Mouse (Mus musculus) intestine, embryonic 14.5 days (tissue): ENCODE measurements around the gene Cnnm1. TPM values are rescaled to one million over a fixed set of nuclear protein-coding genes. Genes with fewer than 3 reads are reported as not detected.

Source experiments
- ATAC-seq: fragments of 200-750 bp; cut with Nextera tagmentation; replicated peaks from 2 replicates; pipeline ENCODE4 v1.8.0; 2017; ENCODE audit warnings: low read depth, moderate number of reproducible peaks, moderate TSS enrichment, moderate library complexity; ENCODE audit not compliant: low FRiP score, low TSS enrichment
- DNase-seq: peaks from one replicate; pipeline ENCODE4 v3.0.0-alpha.2; 2018; ENCODE audit warnings: low spot score
- H3K27ac ChIP-seq: fragments of 300-500 bp; sonication (generic); 2 replicates; pipeline ENCODE4 v1.5.1; 2014; ENCODE audit warnings: low read depth, mild to moderate bottlenecking, control low read depth
- H3K27me3 ChIP-seq: fragments of 300-500 bp; sonication (generic); replicated peaks from 2 replicates; pipeline ENCODE4 v1.6.1; 2014; ENCODE audit warnings: low read length, control low read depth; ENCODE audit not compliant: control insufficient read depth, insufficient read depth
- H3K36me3 ChIP-seq: fragments of 300-500 bp; sonication (generic); 2 replicates; pipeline ENCODE4 v1.6.1; 2014; ENCODE audit warnings: low read length, control low read depth; ENCODE audit not compliant: control insufficient read depth, insufficient read depth
- H3K4me1 ChIP-seq: fragments of 300-500 bp; sonication (generic); replicated peaks from 2 replicates; pipeline ENCODE4 v1.6.1; 2014; ENCODE audit warnings: low read length, control low read depth, mixed read lengths; ENCODE audit not compliant: control insufficient read depth, insufficient read depth
- H3K4me2 ChIP-seq: fragments of 300-500 bp; sonication (generic); 2 replicates; pipeline ENCODE4 v1.6.1; 2014; ENCODE audit warnings: low read length
- H3K4me3 ChIP-seq: fragments of 300-500 bp; sonication (generic); 2 replicates; pipeline ENCODE4 v1.5.1; 2014; ENCODE audit warnings: low read depth, low read length, control low read depth, mixed read lengths
- H3K9ac ChIP-seq: fragments of 300-500 bp; sonication (generic); 2 replicates; pipeline ENCODE4 v1.6.1; 2014; ENCODE audit warnings: mild to moderate bottlenecking, low read length
- H3K9me3 ChIP-seq: fragments of 300-500 bp; sonication (generic); 2 replicates; pipeline ENCODE4 v1.6.1; 2016; ENCODE audit warnings: low read length, control low read depth; ENCODE audit not compliant: control insufficient read depth
- WGBS: fragments of 180-500 bp; shearing (Covaris S2); extraction: QIAGEN DNeasy Blood & Tissue Kit; methylation state at CpG from one replicate; pipeline ENCODE4 v1.1.7; 2014; 5-methylcytosine and 5-hydroxymethylcytosine counted together
- polyA plus RNA-seq: library from polyadenylated mRNA; unstranded; fragments of >200 nt; fragmentation: Nextera tagmentation; extraction: Ambion mirVana; gene quantifications from 2 replicates; pipeline ENCODE4 v1.2.1, GENCODE M21; 2014

Gene Cnnm1
- polyA plus RNA-seq, result 0.45 and 0.98 TPM in 2 replicates

- Histone ChIP-seq H3K9ac (peak within 1 kb of the TSS; percentile 48), H3K4me3 (peak within 1 kb of the TSS; percentile 60), H3K27ac (no peak within 1 kb of the TSS), H3K4me2 (peak within 1 kb of the TSS; percentile 99), H3K4me1 (peaks cover 4% of the 10 kb centered on the region; the same call in 1 of the 2 replicates), H3K9me3 (no peaks in the 10 kb centered on the region), H3K36me3 (no peaks in the 10 kb centered on the region), H3K27me3 (peaks cover 53% of the 10 kb centered on the region)
- ATAC-seq (peak; percentile 85), DNase-seq (peak; percentile 83)
- WGBS, result under 1% methylated on average over 42 of the region's 51 CpGs
Measured at GRCm38 (mm10) chr19:43440112-43440737, at the start of gene Cnnm1. TSS of gene Cnnm1 (plus strand) at chr19:43440436.

DNA sequence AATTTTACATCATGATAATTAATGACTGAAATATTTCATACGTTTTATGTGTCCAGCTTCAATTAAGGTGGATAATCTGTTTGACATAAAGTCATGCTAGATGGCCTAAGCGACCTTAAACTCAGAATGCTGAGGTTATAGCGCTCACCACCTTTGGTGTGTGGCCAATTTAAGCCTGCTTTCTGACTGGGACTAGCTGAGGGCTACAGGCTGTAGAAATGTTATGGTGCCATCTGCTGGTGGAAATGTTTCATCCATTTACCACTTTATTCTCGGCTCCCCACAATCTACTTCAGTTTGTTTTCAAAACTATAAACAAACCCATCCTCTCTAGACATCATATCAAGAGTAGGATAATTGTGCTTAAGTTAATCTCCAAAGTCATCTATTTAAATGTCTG is 43.9 kb upstream of the Cnnm1 start:
- Histone ChIP-seq H3K9me3 (no peaks in the 10 kb centered on the region), H3K36me3 (no peaks in the 10 kb centered on the region), H3K27me3 (no peaks in the 10 kb centered on the region), H3K4me2 (no peak overlapping the region), H3K4me1 (no peaks in the 10 kb centered on the region), H3K27ac (no peak overlapping the region), H3K4me3 (no peak overlapping the region), H3K9ac (no peak overlapping the region)
- 4% methylated on average over 4 of the region's 4 CpGs for WGBS
- ATAC-seq (0 out of 2 replicates have a peak, but pooled peaks have one; percentile 36), DNase-seq (peak; percentile 66)

DNA sequence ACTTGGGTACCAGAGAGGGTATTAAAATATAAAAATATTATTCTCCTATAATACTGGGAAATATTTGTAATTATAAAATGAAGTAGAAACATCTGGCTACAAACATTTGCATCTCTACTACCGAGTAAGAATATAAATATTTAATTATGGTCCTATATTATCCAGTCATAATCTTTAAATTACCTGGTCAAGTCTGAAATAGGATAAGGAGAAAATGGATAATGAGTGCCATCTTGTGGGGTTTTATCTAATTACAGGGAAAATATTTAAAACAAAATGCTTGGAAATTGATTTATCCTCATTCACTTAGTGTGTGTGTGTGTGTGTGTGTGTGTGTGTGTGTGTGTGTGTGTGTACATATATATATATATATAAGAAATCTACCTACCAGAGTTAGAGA is 33.1 kb upstream of the Cnnm1 start:
- 10% methylated on average over 1 of the region's 1 CpGs for WGBS
- Histone ChIP-seq H3K27ac (no peak overlapping the region), H3K27me3 (no peaks in the 10 kb centered on the region), H3K36me3 (no peaks in the 10 kb centered on the region), H3K4me2 (no peak overlapping the region), H3K4me3 (no peak overlapping the region), H3K9ac (no peak overlapping the region), H3K9me3 (no peaks in the 10 kb centered on the region), H3K4me1 (no peaks in the 10 kb centered on the region)
- ATAC-seq, result no peak
- DNase-seq, result no peak

DNA sequence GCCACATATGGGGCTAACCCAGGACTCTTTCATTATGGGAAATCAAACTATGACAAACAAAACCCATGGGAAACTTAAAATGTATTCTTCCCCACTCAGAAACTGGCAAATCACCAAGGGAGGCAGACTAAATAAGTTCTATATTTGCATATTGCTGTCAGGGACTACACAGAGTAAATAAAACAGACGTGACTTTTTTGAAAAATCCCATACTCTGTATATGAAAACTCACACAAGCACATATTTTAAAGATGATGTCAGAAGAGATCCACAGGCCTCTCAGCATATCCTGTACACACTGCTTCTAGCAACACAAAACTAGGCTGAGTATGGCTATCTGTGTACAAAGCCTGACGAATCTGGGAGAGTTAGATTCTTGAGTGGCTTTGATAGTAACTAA is 24.7 kb upstream of the Cnnm1 start:
- DNase-seq, result no peak
- peak overlapping the region; percentile 29 for H3K27ac ChIP-seq
- H3K4me3 ChIP-seq, result no peak overlapping the region
- ATAC-seq, result no peak; the same call in 1 of the 2 replicates
- WGBS, result 29% methylated on average over 2 of the region's 2 CpGs
- no peaks in the 10 kb centered on the region for H3K36me3 ChIP-seq
- no peak overlapping the region for H3K4me2 ChIP-seq
- no peaks in the 10 kb centered on the region for H3K4me1 ChIP-seq
- no peak overlapping the region for H3K9ac ChIP-seq
- no peaks in the 10 kb centered on the region for H3K9me3 ChIP-seq
- no peaks in the 10 kb centered on the region for H3K27me3 ChIP-seq

GRCm38 (mm10) chr19:43420506-43420905 is 19.7 kb upstream of the Cnnm1 start:
- WGBS, result 83% methylated on average over 3 of the region's 3 CpGs
- no peaks in the 10 kb centered on the region for H3K4me1 ChIP-seq

DNA sequence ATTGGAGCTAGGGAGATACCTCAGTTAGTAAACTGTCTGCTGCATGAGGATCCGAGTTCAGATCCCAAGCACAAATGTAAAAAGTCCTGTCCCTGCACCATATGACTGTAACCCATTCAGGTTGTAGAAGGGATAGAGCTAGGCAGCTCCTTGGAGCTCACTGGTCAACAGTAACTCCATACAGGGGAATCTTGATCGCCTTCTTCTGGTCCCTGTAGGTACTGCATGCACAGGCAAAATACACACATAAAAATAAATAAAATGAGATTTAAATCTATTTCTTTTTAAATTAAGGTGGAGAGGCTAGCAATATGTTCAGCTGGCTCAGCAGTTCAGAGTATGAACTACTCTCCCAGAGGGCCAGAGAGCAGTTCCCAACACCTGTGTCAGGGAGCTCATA is 16.2 kb upstream of the Cnnm1 start:
- ATAC-seq (no peak), DNase-seq (no peak)
- Histone ChIP-seq H3K4me2 (no peak overlapping the region), H3K36me3 (no peaks in the 10 kb centered on the region), H3K27ac (no peak overlapping the region), H3K27me3 (no peaks in the 10 kb centered on the region), H3K4me1 (no peaks in the 10 kb centered on the region), H3K4me3 (no peak overlapping the region), H3K9ac (no peak overlapping the region), H3K9me3 (no peaks in the 10 kb centered on the region)
- WGBS, result 69% methylated on average over 2 of the region's 2 CpGs

More at GRCm38 (mm10) chr19:43420506-43420905, 19.7 kb upstream of the Cnnm1 start:
- no peaks in the 10 kb centered on the region for H3K9me3 ChIP-seq
- no peak overlapping the region for H3K27ac ChIP-seq
- no peaks in the 10 kb centered on the region for H3K27me3 ChIP-seq
- no peak overlapping the region for H3K4me3 ChIP-seq
- no peaks in the 10 kb centered on the region for H3K36me3 ChIP-seq
- ATAC-seq (no peak), DNase-seq (no peak)
- H3K4me2 ChIP-seq, result no peak overlapping the region
- H3K9ac ChIP-seq, result no peak overlapping the region

DNA sequence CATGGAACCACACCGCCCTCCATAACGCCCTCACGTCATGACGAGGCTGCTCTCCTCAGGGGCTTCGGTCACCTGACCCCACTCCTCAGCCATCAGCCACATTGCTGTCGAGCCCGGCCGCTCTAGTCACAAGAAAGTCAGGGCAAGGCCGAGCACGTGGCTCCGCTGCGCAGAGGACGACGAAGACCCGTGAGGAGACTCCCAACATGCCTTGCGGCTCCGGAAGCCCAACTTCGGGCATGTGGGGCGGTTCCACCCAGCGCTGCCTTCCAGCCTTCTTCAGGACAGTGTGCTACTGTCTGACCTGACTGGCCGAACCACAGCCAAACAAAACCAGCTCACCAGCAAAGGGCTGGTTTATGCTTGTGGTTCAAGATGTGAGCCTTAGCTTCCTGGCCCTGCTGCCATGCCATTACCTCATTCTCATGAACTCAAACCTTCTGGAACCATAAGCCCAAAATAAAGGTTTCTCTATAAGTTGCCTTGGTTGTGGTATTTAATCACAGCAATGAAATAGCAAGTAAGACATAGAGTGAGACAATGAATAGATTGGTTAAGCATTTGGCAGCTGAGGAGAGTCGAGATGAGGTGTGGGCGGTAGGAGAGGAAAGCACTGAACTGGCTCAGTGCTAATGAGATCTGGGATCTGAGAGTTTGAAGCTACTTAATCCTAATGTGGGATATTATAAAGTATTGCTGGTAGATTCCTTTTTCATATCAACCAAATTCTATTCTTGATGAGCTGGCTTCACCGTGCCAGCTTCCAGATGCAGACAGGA is 12.6 kb upstream of the Cnnm1 start:
- H3K36me3 ChIP-seq, result no peaks in the 10 kb centered on the region
- no peak overlapping the region for H3K27ac ChIP-seq
- no peaks in the 10 kb centered on the region for H3K9me3 ChIP-seq
- ATAC-seq (no peak), DNase-seq (no peak)
- H3K9ac ChIP-seq, result no peak overlapping the region
- H3K4me3 ChIP-seq, result no peak overlapping the region
- H3K27me3 ChIP-seq, result no peaks in the 10 kb centered on the region
- H3K4me2 ChIP-seq, result no peak overlapping the region
- WGBS, result 89% methylated on average over 24 of the region's 24 CpGs
- H3K4me1 ChIP-seq, result no peaks in the 10 kb centered on the region

GRCm38 (mm10) chr19:43439246-43439645 is 990 bp upstream of the Cnnm1 start:
- Histone ChIP-seq H3K9ac (no peak overlapping the region), H3K36me3 (no peaks in the 10 kb centered on the region), H3K4me3 (no peak overlapping the region), H3K27me3 (peaks cover 53% of the 10 kb centered on the region), H3K4me2 (no peak overlapping the region), H3K9me3 (no peaks in the 10 kb centered on the region), H3K27ac (no peak overlapping the region), H3K4me1 (peaks cover 4% of the 10 kb centered on the region; the same call in 1 of the 2 replicates)
- WGBS, result 88% methylated on average over 7 of the region's 7 CpGs
- DNase-seq (no peak), ATAC-seq (no peak)
